In the genomic region with DNA sequence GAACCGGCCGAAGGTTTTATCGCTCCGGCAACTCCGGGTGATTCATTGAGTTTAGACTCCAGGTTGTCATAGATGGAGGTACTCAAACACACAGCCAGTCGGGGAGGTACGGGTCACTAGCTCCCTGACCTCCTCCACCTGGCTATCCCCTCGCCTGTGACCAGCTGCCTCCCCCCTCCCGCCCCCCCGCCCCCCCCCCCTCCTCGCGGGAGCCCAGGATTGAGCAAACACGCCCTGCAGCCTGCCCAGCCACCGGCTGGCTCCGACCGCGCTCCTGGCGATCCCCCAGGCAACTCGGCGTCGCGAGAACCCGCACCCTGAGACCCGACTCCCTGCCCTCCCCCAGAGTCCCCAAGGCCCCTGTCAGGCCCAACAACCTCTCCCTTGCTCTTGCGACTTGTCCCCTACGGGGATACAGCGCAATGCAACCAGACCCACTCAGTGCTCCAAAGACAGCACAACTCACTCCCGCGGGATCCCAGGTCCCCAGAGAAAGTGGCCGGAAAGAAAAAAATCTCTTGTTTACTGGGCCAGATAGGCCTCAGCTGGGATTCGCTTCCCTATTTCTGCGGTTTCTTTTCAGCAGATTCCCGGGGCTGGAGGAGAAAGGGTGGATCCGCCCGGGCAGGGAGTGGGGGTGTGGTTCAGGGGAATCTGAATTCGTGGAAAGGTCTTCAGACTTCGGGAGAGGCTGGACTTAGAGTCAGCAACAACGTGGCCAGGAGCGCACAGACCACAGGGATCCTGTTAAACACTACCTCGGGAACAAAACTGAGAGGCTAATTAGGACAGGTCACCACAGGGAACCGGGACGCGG, we compare ENCODE assay signal across 7 mouse cellular contexts. TPM values are rescaled to one million over a fixed set of nuclear protein-coding genes. Genes with fewer than 3 reads are reported as not detected.
A peak's percentile ranks its signal among the peaks of the same experiment; 100 is the strongest.
DNase-seq lines count a peak whose midpoint lies in the region; ATAC-seq lines count a peak whose summit lies in the region.

Gprc5c (plus strand) TSS at position 701 of the 817 bp plus-strand sequence.

- peak within 1 kb of the TSS; percentile 88 for H3K27ac ChIP-seq in intestine, embryonic 14.5 days (ENCODE audit: low read depth)
- peak within 1 kb of the TSS; percentile 81 for H3K27ac ChIP-seq in liver, embryonic 15.5 days (replicated peaks)
- H3K27ac ChIP-seq in neural tube, embryonic 15.5 days (replicated peaks): peak within 1 kb of the TSS; percentile 2; the same call in 1 of the 2 replicates

- H3K36me3 ChIP-seq in intestine, embryonic 14.5 days (ENCODE audit: control insufficient read depth, insufficient read depth, low read length): no peaks in the 10 kb centered on the region
- H3K36me3 ChIP-seq in liver, embryonic 15.5 days (replicated peaks): no peaks in the 10 kb centered on the region
- H3K36me3 ChIP-seq in neural tube, embryonic 15.5 days: no peaks in the 10 kb centered on the region

- H3K27me3 ChIP-seq in intestine, embryonic 14.5 days (replicated peaks; ENCODE audit: control insufficient read depth, insufficient read depth, low read length): no peaks in the 10 kb centered on the region
- H3K27me3 ChIP-seq in liver, embryonic 15.5 days: peaks cover 66% of the 10 kb centered on the region
- H3K27me3 ChIP-seq in neural tube, embryonic 15.5 days (replicated peaks): peaks cover 59% of the 10 kb centered on the region

- DNase-seq in adrenal gland, postnatal 25 days: peak; percentile 45
- DNase-seq in cerebellum, postnatal 14 days: peak; percentile 77 to 84
- peak in 1 of 2 experiments; percentile 51 for DNase-seq in gastrocnemius, postnatal 4 days (ENCODE audit: low spot score in 2 of 2)
- DNase-seq in intestine, embryonic 14.5 days (ENCODE audit: low spot score): peak; percentile 84
- DNase-seq in thymus, adult 18-20 months: no peak

- peaks cover 14% of the 10 kb centered on the region for H3K4me1 ChIP-seq in intestine, embryonic 14.5 days (replicated peaks; ENCODE audit: control insufficient read depth, insufficient read depth, low read length)
- peaks cover 18% of the 10 kb centered on the region; the same call in 1 of the 2 replicates for H3K4me1 ChIP-seq in liver, embryonic 15.5 days (replicated peaks)
- peaks cover 30% of the 10 kb centered on the region for H3K4me1 ChIP-seq in neural tube, embryonic 15.5 days

- ATAC-seq in intestine, embryonic 14.5 days (replicated peaks; ENCODE audit: low FRiP score, low TSS enrichment, low read depth): peak; percentile 21
- peak; percentile 16; the same call in 1 of the 2 replicates for ATAC-seq in liver, embryonic 15.5 days (ENCODE audit: insufficient read depth)
- no peak for ATAC-seq in neural tube, embryonic 15.5 days (ENCODE audit: low FRiP score)

- peak within 1 kb of the TSS; percentile 99 for H3K4me2 ChIP-seq in intestine, embryonic 14.5 days (ENCODE audit: low read length)
- peak within 1 kb of the TSS; percentile 70 for H3K4me2 ChIP-seq in liver, embryonic 15.5 days
- peak within 1 kb of the TSS; percentile 97 for H3K4me2 ChIP-seq in neural tube, embryonic 15.5 days

- H3K9ac ChIP-seq in intestine, embryonic 14.5 days (ENCODE audit: low read length): peak within 1 kb of the TSS; percentile 80
- H3K9ac ChIP-seq in liver, embryonic 15.5 days: peak within 1 kb of the TSS; percentile 37; the same call in 1 of the 2 replicates
- H3K9ac ChIP-seq in neural tube, embryonic 15.5 days (replicated peaks): peak within 1 kb of the TSS; percentile 45

- peak within 1 kb of the TSS; percentile 70 for H3K4me3 ChIP-seq in intestine, embryonic 14.5 days (ENCODE audit: low read depth, low read length)
- peak within 1 kb of the TSS; percentile 60 for H3K4me3 ChIP-seq in liver, embryonic 15.5 days (replicated peaks)
- peak within 1 kb of the TSS; percentile 66 for H3K4me3 ChIP-seq in neural tube, embryonic 15.5 days (replicated peaks)

- no peaks in the 10 kb centered on the region for H3K9me3 ChIP-seq in intestine, embryonic 14.5 days (ENCODE audit: control insufficient read depth, low read length)
- H3K9me3 ChIP-seq in liver, embryonic 15.5 days (replicated peaks): no peaks in the 10 kb centered on the region
- no peaks in the 10 kb centered on the region for H3K9me3 ChIP-seq in neural tube, embryonic 15.5 days (replicated peaks)

- WGBS in intestine, embryonic 14.5 days: under 1% methylated on average over 37 of the region's 43 CpGs
- WGBS in liver, embryonic 15.5 days (ENCODE audit: insufficient replicate concordance): 2% methylated on average over 40 of the region's 43 CpGs
- WGBS in neural tube, embryonic 15.5 days: under 1% methylated on average over 32 of the region's 43 CpGs

RNA-seq across cellular contexts. Expression of gene Gprc5c, which starts in this region (rescaled TPM):
- total RNA-seq in adrenal gland, postnatal 25 days (2021): 5.4 and 13.9 TPM in 2 replicates
- 10 to 100 TPM; 51.0 to 57.9 TPM for total RNA-seq in gastrocnemius, postnatal 4 days (2021)
- polyA plus RNA-seq in intestine, embryonic 14.5 days (2014; fragmentation: Nextera tagmentation; extraction: Ambion mirVana): 21.8 and 23.6 TPM in 2 replicates
- 15.9 and 19.0 TPM in 2 replicates for polyA plus RNA-seq in liver, embryonic 15.5 days (2015; fragmentation: Nextera tagmentation; extraction: Ambion mirVana)
- polyA plus RNA-seq in neural tube, embryonic 15.5 days (2015; fragmentation: Nextera tagmentation; extraction: Ambion mirVana): 8.8 and 12.0 TPM in 2 replicates

Comparison
In these comparisons a context has a peak if more than half of its experiments do, and no peak if none do; other contexts are left out.
1. DNase-seq: peak in adrenal gland, postnatal 25 days (single experiment), cerebellum, postnatal 14 days (2 of 2) and intestine, embryonic 14.5 days (single experiment); none in thymus, adult 18-20 months (0 of 2).
2. H3K27ac ChIP-seq: peak in every context shown above with its lines; median percentile 88 in intestine, embryonic 14.5 days; 81 in liver, embryonic 15.5 days; 2 in neural tube, embryonic 15.5 days.
3. Peak in every context shown above with its lines, with median percentiles within 50 percentile points of each other: H3K4me2 ChIP-seq, H3K4me3 ChIP-seq and H3K9ac ChIP-seq.